Mouse (Mus musculus) olfactory bulb, adult 2 months (tissue): ENCODE results near the gene Gm15217.

ENCODE experiments used
- CTCF ChIP-seq: fragments of 200-500 bp; IDR thresholded peaks from 2 replicates; pipeline ENCODE4 v1.5.1; 2012; ENCODE audit warnings: low read depth, mild to moderate bottlenecking, low read length, moderate library complexity; ENCODE audit not compliant: insufficient read depth
- POLR2A ChIP-seq: fragments of 200-500 bp; IDR thresholded peaks from 2 replicates; pipeline ENCODE4 v1.6.1; 2012; ENCODE audit warnings: mild to moderate bottlenecking, low read depth, low read length, moderate library complexity; ENCODE audit not compliant: insufficient read depth

GRCm38 (mm10) chr14:46338801-46339200 is 40.4 kb upstream of the Gm15217 start:
- TF ChIP-seq CTCF (no peak), POLR2A (no peak)
